Mouse (Mus musculus): ENCODE data around the gene Apex1.
A peak's percentile ranks its signal among the peaks of the same experiment; 100 is the strongest.
"Not testable (repeated sequence)": the region's sequence is repeated elsewhere in the genome, so short reads cannot be mapped to it uniquely, and the experiment has no call there.

The Apex1 gene

DNA sequence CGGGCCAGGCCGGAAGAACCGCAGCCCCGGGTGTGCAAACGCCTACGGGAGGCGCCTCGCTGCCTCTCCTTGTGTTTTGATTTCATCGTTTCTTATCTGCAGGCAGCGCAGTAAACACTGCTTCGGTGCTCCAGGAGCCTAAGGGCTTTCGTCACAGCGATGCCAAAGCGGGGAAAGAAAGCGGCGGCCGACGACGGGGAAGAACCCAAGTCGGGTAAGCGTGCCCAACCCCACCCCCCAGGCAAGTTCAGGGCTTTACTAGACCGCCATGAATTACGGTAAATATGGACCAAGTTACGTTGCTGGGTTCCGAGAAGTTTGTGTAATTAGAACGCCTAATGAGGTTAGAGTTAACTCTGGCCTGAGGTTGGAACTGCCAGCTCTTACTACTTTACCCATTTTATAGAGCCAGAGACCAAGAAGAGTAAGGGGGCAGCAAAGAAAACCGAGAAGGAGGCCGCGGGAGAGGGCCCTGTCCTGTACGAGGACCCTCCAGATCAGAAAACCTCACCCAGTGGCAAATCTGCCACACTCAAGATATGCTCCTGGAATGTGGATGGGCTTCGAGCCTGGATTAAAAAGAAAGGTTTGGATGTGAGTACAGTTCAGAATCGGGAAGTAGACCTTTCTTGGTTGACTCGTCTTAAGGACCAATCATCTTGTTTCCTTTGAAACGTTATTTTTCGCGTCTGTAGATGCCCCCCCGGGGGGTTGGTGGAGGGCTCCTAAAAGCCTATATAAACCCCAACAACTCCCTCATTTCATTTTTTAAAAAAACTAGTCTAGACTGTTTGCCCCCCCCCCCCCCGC lies 548 bp downstream of the Apex1 start:
- peak; percentile 64 for ATAC-seq (ENCODE audit: low TSS enrichment)

DNA sequence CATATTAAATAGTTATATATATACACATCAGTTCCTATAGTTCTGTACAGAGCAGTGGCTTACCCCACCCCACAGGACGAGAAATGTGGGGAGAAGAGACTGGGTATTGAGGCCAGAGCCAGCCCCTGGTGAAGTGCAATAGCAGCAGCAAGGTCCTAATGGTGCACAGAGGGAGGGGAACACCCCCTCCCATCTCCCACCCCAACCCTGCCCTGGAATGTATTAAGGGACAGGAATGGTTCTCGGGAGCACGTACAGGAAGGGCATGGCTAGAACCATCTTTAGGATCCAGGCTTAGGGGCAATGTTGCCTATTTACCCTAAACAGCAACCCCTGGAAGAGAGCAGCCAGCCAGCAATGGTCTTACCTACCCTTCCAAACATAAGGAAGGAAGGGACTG lies 2.6 kb downstream of the Apex1 start:
- no peak for ATAC-seq (ENCODE audit: low TSS enrichment)

DNA sequence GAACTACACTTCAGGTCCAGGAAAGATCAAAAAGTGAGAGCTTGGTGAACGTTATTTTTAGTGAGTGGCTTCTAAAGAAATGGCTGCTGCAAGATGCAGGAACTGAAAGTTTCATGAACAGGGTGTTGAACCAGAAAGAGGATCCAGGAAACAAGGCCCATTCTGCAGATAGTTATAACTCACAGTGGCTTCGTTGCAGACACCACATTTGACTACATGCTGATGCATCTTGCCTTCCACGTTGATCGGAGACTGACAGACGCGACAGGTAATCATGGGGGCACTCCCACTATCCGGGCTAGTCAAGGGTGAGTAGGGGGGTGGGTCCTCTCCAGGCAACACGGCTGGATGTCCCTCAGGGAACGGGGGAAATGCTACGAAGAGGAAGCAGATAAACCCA lies 5.2 kb downstream of the Apex1 start:
- ATAC-seq (ENCODE audit: low TSS enrichment) = no peak

DNA sequence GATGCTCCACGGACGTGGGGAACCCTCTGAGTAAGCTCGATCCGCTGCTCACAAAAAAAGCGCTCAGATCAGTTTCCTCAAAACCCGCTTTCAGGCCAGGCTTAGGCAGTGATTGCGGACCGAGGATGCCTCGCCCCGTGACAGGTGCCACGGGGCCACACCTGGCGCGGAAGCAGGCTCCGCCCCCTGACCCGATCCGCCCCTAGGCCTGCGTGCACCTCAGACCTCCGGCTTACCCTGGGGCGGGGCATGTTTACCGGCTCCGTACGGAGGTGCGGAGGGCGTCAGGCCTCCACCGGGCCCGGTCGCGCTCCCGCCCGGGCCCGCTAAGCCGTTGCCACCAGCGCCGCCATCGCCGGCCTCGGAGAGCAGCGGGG lies 5.6 kb downstream of the Apex1 start:
- ATAC-seq (ENCODE audit: low TSS enrichment) = peak; percentile 51

DNA sequence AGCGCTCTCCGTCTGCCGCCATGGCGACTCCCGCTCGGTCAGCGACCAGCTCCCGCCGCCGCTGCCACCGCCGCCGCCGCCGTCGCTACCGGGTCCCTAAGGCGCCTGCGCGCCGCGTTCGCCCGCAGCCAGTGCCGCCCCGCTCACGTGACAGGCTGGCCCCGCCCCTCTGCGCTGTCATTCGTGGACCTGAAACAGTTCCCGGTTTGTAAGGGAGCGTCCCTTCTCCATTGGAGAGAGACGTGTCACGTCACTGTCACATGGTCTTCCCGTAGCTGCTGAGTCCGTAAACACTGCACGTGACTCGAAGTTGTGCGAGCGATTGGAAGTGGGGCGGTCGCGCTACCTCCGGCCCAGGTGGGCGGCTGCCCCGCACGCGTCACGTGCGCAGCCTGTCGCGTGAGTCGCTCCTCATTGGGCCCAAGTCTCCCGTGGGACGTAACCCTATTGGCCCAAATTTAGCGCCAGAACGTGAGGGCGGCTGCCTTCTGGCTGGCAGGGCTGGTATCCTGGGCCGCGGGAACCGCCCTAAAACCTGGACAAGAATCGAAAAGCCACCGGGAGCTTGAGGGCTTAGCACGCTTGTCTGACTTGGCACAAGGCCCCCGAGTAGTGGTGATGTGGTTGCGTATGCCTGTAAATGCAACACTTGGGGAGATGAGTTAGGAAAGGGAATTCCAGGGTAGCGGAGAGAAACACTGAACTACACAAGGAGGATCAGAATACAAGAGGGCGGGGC lies 6.2 kb downstream of the Apex1 start, which contains the start of the genes Pip4p1 and Pnp:
Pip4p1 (minus strand) TSS at position 103 of the 739 bp plus-strand sequence.
Pnp (plus strand) TSS at position 329 of the 739 bp plus-strand sequence.
- ATAC-seq (ENCODE audit: low TSS enrichment) = peak; percentile 95

DNA sequence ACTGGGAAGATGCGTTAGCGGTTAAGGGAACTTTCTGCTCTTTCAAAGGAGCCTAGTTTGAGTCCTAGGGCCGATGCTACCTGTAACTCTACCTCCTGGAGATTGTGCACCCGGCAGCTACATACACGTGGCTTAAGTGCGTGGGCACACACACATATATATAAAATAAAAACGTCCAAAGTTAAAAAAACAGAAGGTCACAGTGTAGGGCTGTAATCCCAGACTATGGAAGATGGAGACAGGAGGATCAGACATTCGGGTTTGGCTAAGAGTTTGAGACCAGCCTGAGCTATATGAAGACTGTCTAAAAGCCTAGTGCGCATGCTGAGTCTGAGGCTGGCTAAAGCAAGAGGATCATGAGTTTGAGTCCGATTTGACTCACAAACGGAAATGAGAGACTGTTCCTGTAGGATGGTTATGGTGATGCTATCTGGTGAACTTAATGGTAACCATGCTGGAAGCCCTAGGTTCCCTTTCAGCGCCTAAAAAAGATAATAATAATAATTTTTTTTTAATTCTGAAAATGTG lies 6.8 kb downstream of the Apex1 start:
- ATAC-seq (ENCODE audit: low TSS enrichment) = no peak

DNA sequence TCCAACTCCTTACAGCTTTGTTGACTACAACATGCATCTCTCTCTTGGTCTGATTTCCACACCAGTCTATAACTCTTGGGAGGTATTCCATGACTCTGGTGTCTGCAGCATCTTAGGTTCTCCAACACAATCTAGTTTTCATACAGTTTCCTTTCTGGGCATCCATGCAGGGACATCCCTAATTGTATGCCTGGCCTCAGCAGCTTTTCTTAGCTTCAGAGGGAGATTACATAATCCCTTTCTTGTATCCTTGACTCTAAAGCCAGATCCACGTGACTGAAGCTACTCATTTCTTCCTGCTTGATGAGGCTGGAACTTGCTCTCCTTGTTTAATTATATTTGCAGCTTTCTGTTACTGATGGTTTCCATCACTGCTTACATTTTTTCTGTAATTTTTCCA lies 11.9 kb downstream of the Apex1 start:
- ATAC-seq (ENCODE audit: low TSS enrichment) = 0 out of 2 replicates have a peak, but pooled peaks have one; percentile 44

DNA sequence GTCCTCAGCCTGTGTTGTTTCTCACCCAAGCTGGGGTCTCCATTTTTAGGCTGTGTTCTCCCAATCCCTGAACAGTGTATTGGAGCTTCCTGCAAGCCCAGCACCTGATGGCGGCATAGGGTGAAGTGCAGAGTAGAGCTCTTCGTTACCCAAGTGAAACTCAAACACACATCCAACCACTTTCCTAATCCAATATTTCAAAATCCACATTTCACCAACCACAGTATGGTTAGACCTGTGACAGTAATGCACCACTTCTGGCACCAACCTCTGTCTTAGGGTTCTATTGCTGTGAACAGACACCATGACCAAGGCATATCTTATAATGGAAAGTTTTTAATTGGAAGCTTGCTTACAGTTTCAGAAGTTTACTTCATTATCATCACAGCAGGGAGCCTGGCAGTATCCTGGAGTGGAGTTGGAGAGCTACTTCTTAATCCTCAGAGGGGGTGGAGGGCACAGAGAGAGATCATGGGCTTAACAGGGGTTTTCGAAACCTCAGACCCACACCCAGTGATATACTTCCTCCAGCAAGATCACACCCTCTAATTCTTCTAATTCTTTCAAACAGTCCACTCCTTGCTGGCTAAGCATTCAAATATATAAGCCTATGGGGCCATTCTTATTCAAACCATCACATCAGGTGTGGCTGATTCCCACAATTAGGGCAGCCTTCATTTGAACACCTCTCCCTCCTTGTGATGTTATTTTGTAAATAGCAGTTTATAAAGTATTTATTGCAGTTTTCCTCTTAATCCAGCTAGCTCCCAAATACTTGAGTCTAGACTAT lies 13.5 kb downstream of the Apex1 start:
- no peak for ATAC-seq (ENCODE audit: low TSS enrichment)

DNA sequence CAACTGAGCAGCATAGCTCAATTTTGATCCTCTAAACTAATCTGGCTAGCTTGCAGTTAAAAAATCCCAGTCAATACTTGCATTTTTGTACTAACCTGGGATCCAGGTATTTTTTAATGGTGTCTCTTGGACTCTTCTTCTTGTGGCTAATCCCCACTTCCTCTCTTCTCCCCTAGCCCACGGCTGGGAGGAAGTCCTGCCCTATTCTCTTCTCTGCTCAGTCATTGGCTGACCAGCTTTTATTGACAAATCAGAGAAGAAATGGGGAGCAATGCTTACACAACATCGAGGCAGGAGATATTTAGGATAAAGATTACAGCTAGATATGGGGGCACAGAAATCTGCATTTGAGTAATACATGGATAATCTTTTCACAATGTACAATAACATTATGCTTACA lies 14.2 kb downstream of the Apex1 start:
- no peak for ATAC-seq (ENCODE audit: low TSS enrichment)

DNA sequence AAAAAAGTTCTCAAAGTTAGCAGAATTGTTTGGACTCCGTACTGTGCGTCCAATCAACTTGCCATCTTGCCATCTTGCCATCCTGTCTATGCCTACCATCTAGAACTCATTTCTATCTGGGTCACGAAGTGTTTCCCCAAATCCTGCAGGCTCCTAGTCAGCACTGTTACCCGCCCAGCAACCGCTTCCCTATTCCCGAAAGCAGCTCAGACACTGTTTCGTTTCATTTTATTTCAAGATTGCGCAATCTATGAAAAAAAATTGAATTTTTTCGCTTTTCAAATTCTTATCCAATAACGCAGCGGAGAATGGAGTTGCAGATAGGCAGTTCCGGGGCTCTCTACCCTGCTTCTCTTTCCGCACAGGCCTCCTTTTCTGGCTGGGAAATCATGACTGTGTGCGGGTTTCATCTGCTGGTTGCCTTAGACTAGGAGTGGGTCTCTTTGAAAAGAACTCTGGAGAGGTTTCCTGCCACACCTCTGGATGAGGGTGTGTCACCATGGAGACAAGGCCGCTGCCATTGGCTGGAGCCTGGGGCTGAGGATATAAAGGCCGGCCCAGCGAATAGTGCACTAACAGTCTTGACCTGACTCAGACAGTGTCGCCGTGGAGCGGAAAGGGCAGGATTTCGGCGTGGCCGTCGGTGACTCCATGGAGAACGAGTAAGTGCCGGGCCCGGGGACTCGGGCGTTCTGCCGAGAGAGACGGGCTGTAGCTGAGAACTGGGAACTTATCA lies 19.3 kb downstream of the Apex1 start, which contains the start of gene Gm49342:
Gm49342 (plus strand) TSS at position 586 of the 736 bp plus-strand sequence.
- peak; percentile 96 for ATAC-seq (ENCODE audit: low TSS enrichment)

DNA sequence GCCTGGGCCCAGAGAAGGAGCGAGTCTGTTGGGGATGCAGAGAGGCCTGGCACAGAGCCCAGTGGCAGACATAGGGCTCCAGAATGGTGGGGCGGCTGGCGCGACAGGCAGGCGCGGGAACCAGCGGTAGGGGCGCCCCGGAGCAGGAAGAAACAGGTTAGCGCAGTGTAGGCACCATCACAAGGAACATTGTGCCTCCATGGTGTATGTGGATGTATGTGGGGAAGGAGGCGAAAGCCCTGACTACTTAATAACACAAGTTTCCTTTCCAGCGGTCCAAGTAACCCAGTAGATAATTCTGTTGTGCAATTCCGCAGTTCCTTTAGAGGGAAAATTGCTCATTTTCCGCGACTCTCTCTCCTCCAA lies 19.9 kb downstream of the Apex1 start:
- peak; percentile 90 for ATAC-seq (ENCODE audit: low TSS enrichment)

DNA sequence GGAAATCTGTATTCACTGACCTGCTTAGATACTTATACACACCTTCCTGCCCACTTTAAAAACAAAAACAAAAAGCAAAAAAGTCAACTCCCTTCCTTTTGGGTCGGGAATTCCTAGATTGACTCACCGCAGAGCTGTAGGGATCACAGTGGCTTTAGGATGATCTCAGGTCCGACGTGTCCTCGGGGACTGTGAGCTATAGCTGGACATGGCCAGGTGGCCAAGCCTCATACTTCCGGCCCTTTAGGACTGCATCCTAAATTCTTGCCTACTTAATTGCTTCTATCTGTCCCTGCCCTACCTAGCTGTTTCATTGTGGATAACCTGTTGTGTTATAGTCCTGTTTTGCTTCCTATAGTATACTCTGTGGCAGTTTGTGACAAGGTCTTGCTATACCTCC lies 20.3 kb downstream of the Apex1 start:
- not testable (repeated sequence) for ATAC-seq (ENCODE audit: low TSS enrichment)

DNA sequence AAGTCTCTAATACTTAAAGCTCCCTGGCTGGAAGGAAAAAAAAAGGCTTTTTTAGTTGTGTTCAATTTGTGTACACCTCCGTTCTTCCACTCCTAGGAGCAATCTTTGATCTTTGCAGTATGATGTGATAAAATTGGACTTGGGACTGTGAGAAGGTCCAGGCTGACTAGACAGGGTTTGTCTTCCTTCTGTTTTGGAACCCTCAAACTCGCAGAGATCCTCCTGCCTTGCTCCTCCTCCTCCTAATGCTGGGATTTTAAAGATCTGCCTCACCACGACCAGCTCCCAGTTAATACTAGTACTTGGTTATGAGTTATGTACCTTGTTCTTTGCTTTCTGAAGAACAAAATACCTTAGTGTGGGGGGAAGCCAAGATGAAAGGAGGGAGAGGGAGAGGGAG lies 20.8 kb downstream of the Apex1 start:
- not testable (repeated sequence) for ATAC-seq (ENCODE audit: low TSS enrichment)

DNA sequence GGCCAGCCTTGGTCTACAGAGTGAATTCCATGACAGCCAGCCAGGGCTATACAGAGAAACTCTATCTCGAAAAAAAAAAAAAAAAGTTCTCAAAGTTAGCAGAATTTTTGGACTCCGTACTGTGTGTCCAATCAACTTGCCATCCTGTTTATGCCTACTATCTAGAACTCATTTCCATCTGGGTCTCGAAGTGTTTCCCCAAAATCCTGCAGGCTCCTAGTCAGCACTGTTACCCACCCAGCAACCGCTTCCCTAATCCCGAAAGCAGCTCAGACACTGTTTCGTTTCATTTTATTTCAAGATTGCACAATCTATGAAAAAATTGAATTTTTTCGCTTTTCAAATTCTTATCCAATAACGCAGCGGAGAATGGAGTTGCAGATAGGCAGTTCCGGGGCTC lies 30.7 kb downstream of the Apex1 start:
- ATAC-seq (ENCODE audit: low TSS enrichment) = 0 out of 2 replicates have a peak, but pooled peaks have one; percentile 11

DNA sequence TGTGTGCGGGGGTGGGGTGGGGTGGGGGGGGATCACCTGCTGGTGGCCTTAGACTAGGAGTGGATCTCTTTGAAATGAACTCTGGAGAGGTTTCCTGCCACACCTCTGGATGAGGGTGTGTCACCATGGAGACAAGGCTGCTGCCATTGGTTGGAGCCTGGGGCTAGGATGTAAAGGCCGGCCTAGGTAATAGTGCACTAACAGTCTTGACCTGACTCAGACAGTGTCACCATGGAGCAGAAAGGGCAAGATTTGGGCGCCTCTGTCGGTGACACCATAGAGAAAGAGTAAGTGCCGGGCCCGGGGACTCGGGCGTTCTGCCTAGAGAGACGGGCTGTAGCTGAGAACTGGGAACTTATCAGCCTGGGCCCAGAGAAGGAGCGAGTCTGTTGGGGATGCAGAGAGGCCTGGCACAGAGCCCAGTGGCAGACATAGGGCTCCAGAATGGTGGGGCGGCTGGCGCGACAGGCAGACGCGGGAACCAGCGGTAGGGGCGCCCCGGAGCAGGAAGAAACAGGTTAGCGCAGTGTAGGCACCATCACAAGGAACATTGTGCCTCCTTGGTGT lies 31.3 kb downstream of the Apex1 start, which contains the start of gene Pnp2:
Pnp2 (plus strand) TSS at position 51 of the 567 bp plus-strand sequence.
- ATAC-seq (ENCODE audit: low TSS enrichment) = peak; percentile 92

DNA sequence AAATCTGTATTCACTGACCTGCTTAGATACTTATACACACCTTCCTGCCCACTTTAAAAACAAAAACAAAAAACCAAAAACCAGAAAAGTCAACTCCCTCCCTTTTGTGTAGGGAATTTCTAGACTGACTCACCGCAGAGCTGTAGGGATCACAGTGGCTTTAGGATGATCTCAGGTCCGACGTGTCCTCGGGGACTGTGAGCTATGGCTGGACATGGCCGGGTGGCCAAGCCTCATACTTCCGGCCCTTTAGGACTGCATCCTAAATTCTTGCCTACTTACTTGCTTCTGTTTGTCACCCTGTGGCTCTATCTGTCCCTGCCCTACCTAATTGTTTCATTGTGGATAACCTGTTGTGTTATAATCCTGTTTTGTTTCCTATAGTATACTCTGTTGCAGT lies 32.0 kb downstream of the Apex1 start:
- not testable (repeated sequence) for ATAC-seq (ENCODE audit: low TSS enrichment)

DNA sequence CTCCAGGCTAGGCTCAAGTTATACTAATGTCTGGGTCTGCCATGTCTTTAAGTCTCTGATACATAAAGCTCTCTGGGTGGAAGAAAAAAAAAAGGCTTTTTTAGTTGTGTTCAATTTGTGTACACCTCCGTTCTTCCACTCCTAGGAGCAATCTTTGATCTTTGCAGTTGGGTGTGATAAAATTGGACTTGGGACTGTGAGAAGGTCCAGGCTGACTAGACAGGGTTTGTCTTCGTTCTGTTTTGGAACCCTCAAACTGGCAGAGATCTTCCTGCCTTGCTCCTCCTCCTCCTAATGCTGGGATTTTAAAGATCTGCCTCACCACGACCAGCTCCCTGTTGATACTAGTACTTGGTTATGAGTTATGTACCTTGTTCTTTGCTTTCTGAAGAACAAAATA lies 32.4 kb downstream of the Apex1 start:
- ATAC-seq (ENCODE audit: low TSS enrichment) = not testable (repeated sequence)

DNA sequence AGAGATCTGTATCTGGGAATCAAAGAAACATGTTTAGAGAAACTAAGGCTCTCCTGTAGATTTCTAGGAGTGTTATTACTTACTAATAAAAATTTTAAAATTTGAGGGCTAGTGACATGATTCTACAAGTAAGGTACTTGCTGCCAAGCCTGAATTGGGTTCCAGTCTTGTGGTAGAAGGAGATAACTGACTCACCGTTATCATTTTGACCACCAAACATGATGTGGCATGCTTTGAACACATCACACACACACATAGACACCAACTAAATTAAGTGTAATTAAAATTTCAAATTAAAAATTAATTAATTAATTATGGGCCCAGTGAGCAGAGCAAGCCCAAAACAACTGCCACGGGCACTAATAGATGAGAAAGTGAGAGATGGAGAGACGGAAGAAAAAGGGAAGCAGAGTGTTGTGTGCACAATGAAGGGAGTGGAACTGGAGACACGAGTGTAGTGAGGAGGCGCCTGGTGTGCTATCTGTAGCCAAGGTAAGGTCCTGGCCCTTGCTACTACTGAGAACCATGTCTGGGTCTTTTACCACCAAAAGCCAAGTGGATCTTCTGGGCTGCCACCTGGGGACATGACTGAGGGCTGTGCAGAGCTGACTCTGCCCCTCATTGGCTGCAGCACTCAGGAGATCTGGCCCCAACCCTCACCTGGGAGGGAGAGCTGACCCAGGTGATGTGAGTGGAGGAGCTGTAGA lies 33.7 kb downstream of the Apex1 start:
- not testable (repeated sequence) for ATAC-seq (ENCODE audit: low TSS enrichment)

DNA sequence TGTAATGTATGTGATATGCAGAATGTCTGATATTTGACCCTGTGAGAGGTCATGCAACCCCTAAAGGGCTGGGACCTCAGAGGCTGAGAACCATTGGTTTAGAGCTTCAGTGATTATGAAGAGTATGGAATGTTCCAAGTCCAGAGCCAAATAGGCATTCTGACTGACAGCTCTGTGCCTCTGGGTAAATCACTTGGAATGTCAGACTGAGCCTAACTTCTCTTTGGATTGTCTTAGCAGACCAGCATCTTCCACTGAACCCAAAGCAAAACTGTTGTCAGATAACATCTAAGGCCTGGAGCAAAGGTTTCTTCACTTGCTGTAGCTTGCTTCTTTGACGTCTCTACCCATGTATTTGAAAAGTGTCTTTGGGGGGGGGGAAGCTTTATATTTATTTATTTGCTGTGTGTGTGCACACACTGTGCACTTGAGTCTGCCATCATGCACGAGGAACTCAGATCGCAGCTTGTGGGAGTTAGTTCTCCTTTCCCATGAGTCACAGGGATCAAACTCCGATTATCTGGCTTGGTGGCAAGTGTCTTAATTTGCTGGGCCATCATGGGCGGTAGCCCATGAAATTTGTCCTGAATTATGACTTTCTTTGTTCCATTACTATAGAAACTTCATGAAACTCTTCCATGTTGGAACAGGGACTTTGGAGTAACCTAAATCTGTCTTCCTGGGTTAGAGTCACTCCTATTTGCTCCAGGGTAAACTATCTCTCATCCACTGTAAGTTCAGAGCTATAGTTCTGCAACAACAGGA lies 43.6 kb downstream of the Apex1 start:
- ATAC-seq (ENCODE audit: low TSS enrichment) = no peak
